Mouse (Mus musculus): ENCODE measurements around the gene Tgfbi. TPM values are rescaled to one million over a fixed set of nuclear protein-coding genes. Genes with fewer than 3 reads are reported as not detected.

The Tgfbi gene
- polyA plus RNA-seq, 1 experiment, result 18.3 TPM

GRCm38 (mm10) chr13:56611741-56612140, 2.4 kb downstream of the Tgfbi start:
- Histone ChIP-seq H3K27ac (replicated peaks; ENCODE audit: low read depth, low read length) (peak overlapping the region; percentile 53; the same call in 1 of the 2 replicates), H3K4me1 (ENCODE audit: control insufficient read depth, insufficient read depth, insufficient read length, low read length) (peaks cover 43% of the 10 kb centered on the region), H3K4me3 (ENCODE audit: insufficient read depth, low read depth, low read length) (peak overlapping the region; percentile 17; the same call in 1 of the 2 replicates)

DNA sequence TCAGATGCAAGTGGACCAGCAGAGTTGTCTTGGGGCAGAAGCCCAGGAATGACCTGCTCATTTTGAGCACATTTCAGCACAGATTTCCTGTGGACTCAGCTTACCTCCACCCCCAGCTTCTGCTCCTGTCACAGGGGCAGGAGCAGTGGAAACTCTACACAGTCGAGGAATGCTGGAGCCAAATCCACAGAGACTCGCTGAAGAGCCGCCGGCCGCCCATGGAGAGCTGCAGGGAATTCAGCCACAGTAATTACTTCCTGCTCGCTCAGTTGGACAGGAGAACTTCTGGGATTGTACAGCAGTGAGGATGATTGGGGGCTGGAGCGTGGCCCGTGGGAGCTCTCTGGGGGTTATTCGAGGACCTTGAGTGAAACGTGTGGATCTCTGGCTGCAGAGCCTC, 3.0 kb downstream of the Tgfbi start:
- Histone ChIP-seq H3K4me3 (ENCODE audit: insufficient read depth, low read depth, low read length) (no peak overlapping the region), H3K27ac (replicated peaks; ENCODE audit: low read depth, low read length) (peak overlapping the region; percentile 39), H3K4me1 (ENCODE audit: control insufficient read depth, insufficient read depth, insufficient read length, low read length) (peaks cover 47% of the 10 kb centered on the region)

- Histone ChIP-seq H3K27ac (replicated peaks; ENCODE audit: low read depth, low read length) (peak overlapping the region; percentile 39), H3K4me1 (ENCODE audit: control insufficient read depth, insufficient read depth, insufficient read length, low read length) (peaks cover 47% of the 10 kb centered on the region), H3K4me3 (ENCODE audit: insufficient read depth, low read depth, low read length) (no peak overlapping the region)
These were observed 4.2 kb downstream of the Tgfbi start for GRCm38 (mm10) chr13:56613366-56613998.

- no peak overlapping the region for H3K27ac ChIP-seq (replicated peaks; ENCODE audit: low read depth, low read length)
- peaks cover 42% of the 10 kb centered on the region for H3K4me1 ChIP-seq (ENCODE audit: control insufficient read depth, insufficient read depth, insufficient read length, low read length)
- no peak overlapping the region for H3K4me3 ChIP-seq (ENCODE audit: insufficient read depth, low read depth, low read length)
These were observed 5.4 kb downstream of the Tgfbi start for GRCm38 (mm10) chr13:56614768-56615167.

DNA sequence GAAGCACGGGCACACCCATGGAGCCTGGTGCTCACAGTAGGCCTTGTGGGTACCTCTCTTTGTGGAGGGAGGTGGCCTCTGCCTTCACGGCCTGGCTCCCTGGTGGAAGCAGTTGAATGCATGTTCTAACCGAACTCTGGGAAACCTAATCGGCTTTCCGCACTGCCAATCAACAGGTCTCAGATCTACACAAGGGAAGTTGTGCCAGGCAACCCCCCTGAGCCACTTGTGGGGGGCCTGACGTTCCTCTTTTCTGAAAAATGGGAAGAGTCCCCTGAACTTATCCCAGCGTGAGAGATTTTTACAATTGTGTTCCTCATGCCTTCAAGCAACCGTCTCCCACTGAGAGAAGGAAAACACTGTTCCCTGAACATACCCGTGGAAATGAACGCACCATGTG, 5.9 kb downstream of the Tgfbi start:
- Histone ChIP-seq H3K27ac (replicated peaks; ENCODE audit: low read depth, low read length) (no peak overlapping the region), H3K4me1 (ENCODE audit: control insufficient read depth, insufficient read depth, insufficient read length, low read length) (peaks cover 41% of the 10 kb centered on the region), H3K4me3 (ENCODE audit: insufficient read depth, low read depth, low read length) (no peak overlapping the region)

- Histone ChIP-seq H3K4me3 (ENCODE audit: insufficient read depth, low read depth, low read length) (no peak overlapping the region), H3K27ac (replicated peaks; ENCODE audit: low read depth, low read length) (no peak overlapping the region), H3K4me1 (ENCODE audit: control insufficient read depth, insufficient read depth, insufficient read length, low read length) (peaks cover 41% of the 10 kb centered on the region)
These were observed 6.5 kb downstream of the Tgfbi start for GRCm38 (mm10) chr13:56615864-56616263.

GRCm38 (mm10) chr13:56616386-56616785, 7.1 kb downstream of the Tgfbi start:
- H3K4me3 ChIP-seq (ENCODE audit: insufficient read depth, low read depth, low read length), result no peak overlapping the region
- no peak overlapping the region for H3K27ac ChIP-seq (replicated peaks; ENCODE audit: low read depth, low read length)
- peaks cover 39% of the 10 kb centered on the region for H3K4me1 ChIP-seq (ENCODE audit: control insufficient read depth, insufficient read depth, insufficient read length, low read length)

- Histone ChIP-seq H3K4me3 (ENCODE audit: insufficient read depth, low read depth, low read length) (no peak overlapping the region), H3K4me1 (ENCODE audit: control insufficient read depth, insufficient read depth, insufficient read length, low read length) (peaks cover 31% of the 10 kb centered on the region), H3K27ac (replicated peaks; ENCODE audit: low read depth, low read length) (no peak overlapping the region)
These were observed 7.9 kb downstream of the Tgfbi start for GRCm38 (mm10) chr13:56617197-56617596.

DNA sequence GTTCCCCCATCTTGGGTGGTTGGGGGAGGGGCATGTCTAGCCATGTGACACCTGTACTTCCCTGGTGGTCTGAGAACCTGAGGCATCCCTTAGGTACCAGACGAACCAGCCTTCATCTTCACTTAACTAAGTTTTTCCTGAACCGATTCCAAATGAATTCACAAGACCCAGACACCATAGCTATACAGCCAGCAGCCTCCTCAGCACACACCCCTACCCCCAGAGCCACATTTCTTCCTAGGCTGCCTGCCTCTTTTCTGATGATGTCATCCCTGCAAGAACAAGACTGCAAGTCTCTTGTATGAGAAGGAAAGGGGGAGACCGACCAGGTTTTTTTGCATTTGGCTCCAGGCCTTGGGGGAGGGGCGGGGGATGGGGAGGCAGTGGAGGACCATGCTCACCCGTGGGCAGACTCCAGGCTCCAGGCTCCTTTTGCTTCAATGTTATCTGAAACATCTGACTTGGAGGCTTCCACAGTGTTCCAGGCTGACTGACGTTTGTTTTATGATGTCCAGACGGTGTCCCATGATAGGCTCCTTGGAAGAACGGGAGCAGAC, 13.0 kb downstream of the Tgfbi start:
- H3K4me1 ChIP-seq (ENCODE audit: control insufficient read depth, insufficient read depth, insufficient read length, low read length), result no peaks in the 10 kb centered on the region
- no peak overlapping the region for H3K4me3 ChIP-seq (ENCODE audit: insufficient read depth, low read depth, low read length)
- no peak overlapping the region for H3K27ac ChIP-seq (replicated peaks; ENCODE audit: low read depth, low read length)

DNA sequence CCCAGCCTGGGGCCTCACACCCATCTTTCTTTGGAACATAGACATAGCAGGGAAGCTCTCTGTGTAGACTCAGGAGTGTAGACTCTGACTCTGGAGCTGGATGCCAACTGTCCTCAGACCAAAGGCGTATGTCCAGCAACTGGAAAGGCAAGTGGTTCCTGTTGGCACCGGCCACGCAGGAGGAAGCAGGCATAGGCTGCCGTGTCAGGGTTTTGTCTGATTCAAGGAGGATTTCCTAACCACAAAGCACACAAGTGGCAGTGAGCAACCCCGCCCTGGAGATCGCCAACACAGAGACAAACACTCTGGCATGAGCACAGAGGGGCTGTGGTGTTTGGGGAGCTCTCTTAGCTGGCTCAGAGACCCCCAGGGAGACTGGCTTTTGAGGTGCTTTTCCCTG, 17.2 kb downstream of the Tgfbi start:
- Histone ChIP-seq H3K4me3 (ENCODE audit: insufficient read depth, low read depth, low read length) (no peak overlapping the region), H3K4me1 (ENCODE audit: control insufficient read depth, insufficient read depth, insufficient read length, low read length) (peaks cover 4% of the 10 kb centered on the region; the same call in 1 of the 2 replicates), H3K27ac (replicated peaks; ENCODE audit: low read depth, low read length) (no peak overlapping the region)

DNA sequence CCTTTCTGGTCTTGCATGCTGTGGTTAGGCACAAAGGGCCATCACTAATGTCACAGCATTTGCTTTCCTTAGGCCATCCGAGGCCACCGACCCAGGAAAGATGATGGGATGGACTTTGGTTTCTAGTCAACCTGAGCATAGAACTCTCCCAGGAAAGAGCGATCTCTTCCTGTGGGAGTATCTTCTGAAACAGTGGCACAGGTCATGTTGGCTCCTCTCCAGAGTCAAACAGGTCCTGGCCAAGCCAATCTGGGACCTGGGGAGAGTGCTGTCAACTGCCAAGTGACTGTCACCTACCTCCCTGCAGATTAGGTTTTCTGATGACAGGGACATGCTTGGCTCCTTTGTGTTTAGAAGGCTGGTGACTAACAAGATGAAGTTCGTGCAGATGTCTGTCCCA, 20.8 kb downstream of the Tgfbi start:
- Histone ChIP-seq H3K4me3 (ENCODE audit: insufficient read depth, low read depth, low read length) (no peak overlapping the region), H3K27ac (replicated peaks; ENCODE audit: low read depth, low read length) (no peak overlapping the region), H3K4me1 (ENCODE audit: control insufficient read depth, insufficient read depth, insufficient read length, low read length) (peaks cover 16% of the 10 kb centered on the region)

DNA sequence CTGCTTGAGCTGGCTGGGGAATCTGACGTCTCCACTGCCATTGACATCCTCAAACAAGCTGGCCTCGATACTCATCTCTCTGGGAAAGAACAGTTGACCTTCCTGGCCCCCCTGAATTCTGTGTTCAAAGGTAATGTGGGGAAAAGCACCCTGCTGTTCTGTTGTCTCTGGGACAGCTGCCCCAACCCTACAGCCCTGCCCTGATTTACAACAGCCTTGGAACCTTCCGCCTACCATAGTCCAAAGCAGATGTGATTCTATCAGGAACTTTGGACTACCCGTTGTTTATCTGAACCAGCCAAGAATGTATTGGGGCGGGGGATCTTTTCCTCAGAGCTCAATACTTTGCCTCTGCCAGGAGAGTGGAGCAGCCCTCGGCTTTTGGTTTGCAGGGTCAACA, 21.2 kb downstream of the Tgfbi start:
- H3K27ac ChIP-seq (replicated peaks; ENCODE audit: low read depth, low read length), result no peak overlapping the region
- peaks cover 21% of the 10 kb centered on the region for H3K4me1 ChIP-seq (ENCODE audit: control insufficient read depth, insufficient read depth, insufficient read length, low read length)
- no peak overlapping the region for H3K4me3 ChIP-seq (ENCODE audit: insufficient read depth, low read depth, low read length)

DNA sequence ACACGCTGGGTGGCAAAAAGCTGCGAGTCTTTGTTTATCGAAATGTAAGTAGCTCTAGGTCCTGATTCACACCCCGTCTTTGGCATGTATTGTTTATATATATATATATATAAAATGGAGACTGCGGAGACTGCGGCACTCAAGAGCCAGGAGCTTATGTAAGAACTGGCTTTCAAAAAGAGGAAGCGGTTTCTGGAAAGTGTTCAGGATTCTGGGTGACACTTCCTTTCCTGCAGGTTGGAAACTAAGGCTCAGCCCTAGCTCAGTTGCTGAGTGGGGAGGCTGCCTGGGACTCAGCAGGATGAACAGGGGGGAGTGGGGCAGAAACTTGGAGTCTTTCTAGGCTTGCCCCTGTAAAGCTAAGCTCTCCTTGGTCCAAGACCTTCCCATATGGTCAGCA, 22.0 kb downstream of the Tgfbi start:
- peaks cover 23% of the 10 kb centered on the region for H3K4me1 ChIP-seq (ENCODE audit: control insufficient read depth, insufficient read depth, insufficient read length, low read length)
- no peak overlapping the region; the same call in 1 of the 2 replicates for H3K27ac ChIP-seq (replicated peaks; ENCODE audit: low read depth, low read length)
- H3K4me3 ChIP-seq (ENCODE audit: insufficient read depth, low read depth, low read length), result no peak overlapping the region

DNA sequence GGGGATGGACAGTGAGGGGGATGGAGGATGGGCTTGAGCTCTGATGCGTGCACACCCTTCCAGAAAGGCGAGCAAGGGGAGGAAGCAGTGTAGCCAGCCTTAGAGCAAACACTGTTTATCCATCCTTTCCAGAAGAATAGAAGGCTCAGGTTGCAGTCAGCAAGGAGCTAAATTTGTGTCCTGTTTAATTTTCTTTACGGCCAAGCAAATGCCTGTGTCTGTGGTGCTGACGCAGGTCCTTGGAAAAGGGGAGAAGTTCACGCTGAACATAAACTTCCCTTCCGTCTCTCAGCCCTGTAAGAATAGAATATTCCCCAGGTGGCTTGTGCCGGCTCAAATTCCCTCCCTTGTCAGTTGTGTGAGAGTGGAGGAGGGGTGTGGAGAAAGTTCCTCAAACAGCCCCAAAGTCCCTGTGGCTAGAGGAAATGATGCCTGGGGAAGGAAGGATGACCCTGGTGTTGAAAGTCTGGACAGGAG, 24.9 kb downstream of the Tgfbi start:
- Histone ChIP-seq H3K4me3 (ENCODE audit: insufficient read depth, low read depth, low read length) (no peak overlapping the region), H3K4me1 (ENCODE audit: control insufficient read depth, insufficient read depth, insufficient read length, low read length) (peaks cover 20% of the 10 kb centered on the region), H3K27ac (replicated peaks; ENCODE audit: low read depth, low read length) (peak overlapping the region; percentile 63)

GRCm38 (mm10) chr13:56634920-56635319, 25.6 kb downstream of the Tgfbi start:
- Histone ChIP-seq H3K4me1 (ENCODE audit: control insufficient read depth, insufficient read depth, insufficient read length, low read length) (peaks cover 20% of the 10 kb centered on the region), H3K27ac (replicated peaks; ENCODE audit: low read depth, low read length) (peak overlapping the region; percentile 35), H3K4me3 (ENCODE audit: insufficient read depth, low read depth, low read length) (no peak overlapping the region)

DNA sequence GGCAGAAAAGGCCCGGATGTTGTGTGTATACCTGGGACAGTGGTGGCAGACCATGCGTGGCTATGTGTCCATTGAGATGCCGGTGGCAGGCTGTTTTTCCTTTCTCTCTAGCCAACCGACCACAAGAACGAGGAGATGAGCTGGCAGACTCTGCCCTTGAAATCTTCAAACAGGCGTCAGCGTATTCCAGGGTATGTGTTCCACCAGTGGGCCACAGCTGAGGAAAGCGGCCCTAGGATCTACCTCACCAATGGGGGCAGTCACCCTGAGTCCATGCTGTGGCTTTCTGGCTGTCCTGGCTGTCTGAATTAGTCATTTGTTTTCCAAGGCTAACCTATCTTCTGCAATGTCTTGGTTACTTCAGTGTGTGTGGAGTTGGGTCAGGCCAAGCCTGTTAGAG, 27.7 kb downstream of the Tgfbi start:
- H3K27ac ChIP-seq (replicated peaks; ENCODE audit: low read depth, low read length), result no peak overlapping the region
- H3K4me3 ChIP-seq (ENCODE audit: insufficient read depth, low read depth, low read length), result no peak overlapping the region
- peaks cover 15% of the 10 kb centered on the region for H3K4me1 ChIP-seq (ENCODE audit: control insufficient read depth, insufficient read depth, insufficient read length, low read length)
